Mouse (Mus musculus): ENCODE results near the gene Olfr727.

The Olfr727 gene

GRCm38 (mm10) chr14:50122886-50123285 lies at the start of gene Olfr727:
Gene Olfr727 (plus strand): TSS chr14:50123186.
- DNase-seq (ENCODE audit: extremely low spot score, low read depth, low spot score) = no peak

GRCm38 (mm10) chr14:50090853-50091252 lies 32.1 kb upstream of the Olfr727 start, which contains the start of gene Olfr726:
Gene Olfr726 (minus strand): TSS chr14:50090953.
- no peak for DNase-seq (ENCODE audit: extremely low spot score, low read depth, low spot score)

- no peak for DNase-seq (ENCODE audit: extremely low spot score, low read depth, low spot score)
Measured at GRCm38 (mm10) chr14:50142580-50142979, 19.6 kb downstream of the Olfr727 start, which contains the start of gene Olfr728. Gene Olfr728 (minus strand): TSS chr14:50142680.

- DNase-seq (ENCODE audit: extremely low spot score, low read depth, low spot score) = no peak
Measured at GRCm38 (mm10) chr14:50152810-50153209, 29.8 kb downstream of the Olfr727 start, which contains the start of gene Olfr729. Gene Olfr729 (minus strand): TSS chr14:50152910.
